Mouse (Mus musculus) 416B (cell line): ENCODE data around the gene Ccdc43.

Experiments used
- DNase-seq: peaks from one replicate; pipeline ENCODE4 v3.0.0; 2011; ENCODE audit warnings: low read depth

The Ccdc43 gene

GRCm38 (mm10) chr11:102665151-102665550 lies 32.4 kb downstream of the Ccdc43 start:
- DNase-seq = no peak

GRCm38 (mm10) chr11:102663416-102663815 lies 34.2 kb downstream of the Ccdc43 start, which contains the start of gene Meioc:
Gene Meioc (plus strand): TSS chr11:102663716.
- DNase-seq = no peak

DNA sequence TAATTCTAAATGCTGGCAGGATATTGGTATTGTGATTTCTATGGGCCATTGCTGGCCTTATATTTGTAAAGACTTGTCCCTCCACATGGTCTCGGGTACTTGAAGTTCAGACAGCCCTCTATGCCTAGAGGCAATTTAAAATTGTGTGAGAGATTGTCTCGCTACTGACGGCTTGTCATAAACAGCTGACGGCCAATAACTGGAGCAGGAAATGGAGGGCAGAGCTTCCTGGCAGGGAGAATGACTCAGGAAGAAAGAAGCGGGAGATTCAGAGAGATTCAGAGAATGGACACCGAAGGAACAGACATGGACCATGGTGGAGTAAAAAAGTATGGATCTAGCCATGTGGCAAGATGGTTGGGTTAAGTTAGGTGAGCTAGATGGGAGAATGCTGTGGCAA lies 40.7 kb downstream of the Ccdc43 start:
- peak; percentile 81 for DNase-seq

DNA sequence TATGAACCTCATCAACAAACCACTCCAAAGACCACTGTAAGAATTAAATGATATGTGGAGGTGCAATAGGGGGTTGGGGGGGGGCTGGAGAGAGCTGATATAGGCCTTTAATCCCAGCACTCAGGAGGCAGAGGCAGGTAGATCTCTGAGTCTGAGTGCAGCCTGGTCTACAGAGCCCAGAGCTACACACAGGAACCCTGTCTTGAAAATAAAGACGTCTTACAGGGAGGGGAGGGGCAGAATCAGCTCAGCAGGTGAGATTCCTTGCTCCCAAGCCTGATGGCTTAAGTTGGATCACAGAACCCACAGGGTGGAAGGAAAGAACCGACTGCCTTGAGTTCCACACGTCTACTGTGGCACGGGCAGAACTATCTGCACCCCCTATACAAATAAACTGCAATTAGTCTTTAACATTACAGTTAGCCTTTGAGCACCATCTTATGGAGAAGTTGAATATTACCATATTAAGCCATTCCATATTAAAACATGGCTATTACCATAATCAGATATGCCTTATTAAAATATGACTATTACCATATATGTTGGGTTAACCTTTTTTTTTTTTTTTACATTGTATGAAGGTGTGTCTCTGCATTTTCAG lies 41.2 kb downstream of the Ccdc43 start:
- DNase-seq = peak; percentile 78

GRCm38 (mm10) chr11:102655888-102656287 lies 41.7 kb downstream of the Ccdc43 start:
- DNase-seq = no peak

- peak; percentile 59 for DNase-seq
Measured at GRCm38 (mm10) chr11:102652844-102653243, 44.7 kb downstream of the Ccdc43 start.

DNA sequence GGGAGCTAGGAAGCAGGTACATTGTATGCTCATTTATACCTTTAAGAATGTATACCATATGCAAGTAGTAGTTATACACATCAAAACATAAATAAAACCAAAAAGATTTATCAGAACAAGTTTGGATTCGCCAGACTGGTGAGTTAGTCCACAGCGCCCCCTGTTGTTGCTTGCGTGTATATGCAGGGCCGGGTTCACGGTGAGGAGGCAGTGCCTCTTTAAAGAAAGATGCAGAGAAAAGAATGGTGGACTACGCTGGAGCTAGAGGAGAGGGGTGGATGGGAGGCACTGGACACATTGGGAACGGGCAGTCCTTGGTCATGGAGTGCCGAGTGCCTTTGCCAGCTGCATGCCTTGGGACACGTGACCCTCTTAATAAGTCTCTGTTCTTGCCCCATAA lies 46.2 kb downstream of the Ccdc43 start:
- DNase-seq = peak; percentile 73

DNA sequence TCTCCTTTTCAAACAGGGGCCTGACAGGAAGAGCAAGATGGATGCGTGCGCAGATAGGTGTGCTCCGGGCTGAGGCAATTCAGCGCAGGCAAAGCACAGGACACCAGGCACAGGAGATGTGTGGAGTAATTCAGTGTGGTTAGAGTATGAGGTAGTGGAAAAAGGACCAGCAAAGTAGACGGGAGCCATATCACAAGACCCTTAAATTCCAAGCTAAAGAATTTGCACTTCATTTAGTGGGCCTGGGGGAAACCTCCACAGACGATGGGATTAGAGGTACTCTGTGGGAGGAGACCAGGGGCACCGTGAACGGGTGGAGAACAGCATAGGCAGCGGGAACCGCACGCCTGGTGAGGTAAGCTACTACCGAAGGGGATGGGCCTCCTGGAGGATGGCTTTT lies 49.7 kb downstream of the Ccdc43 start:
- DNase-seq = no peak

GRCm38 (mm10) chr11:102646226-102646625 lies 51.4 kb downstream of the Ccdc43 start:
- no peak for DNase-seq

- no peak for DNase-seq
Measured at GRCm38 (mm10) chr11:102643891-102644382, 53.6 kb downstream of the Ccdc43 start.

DNA sequence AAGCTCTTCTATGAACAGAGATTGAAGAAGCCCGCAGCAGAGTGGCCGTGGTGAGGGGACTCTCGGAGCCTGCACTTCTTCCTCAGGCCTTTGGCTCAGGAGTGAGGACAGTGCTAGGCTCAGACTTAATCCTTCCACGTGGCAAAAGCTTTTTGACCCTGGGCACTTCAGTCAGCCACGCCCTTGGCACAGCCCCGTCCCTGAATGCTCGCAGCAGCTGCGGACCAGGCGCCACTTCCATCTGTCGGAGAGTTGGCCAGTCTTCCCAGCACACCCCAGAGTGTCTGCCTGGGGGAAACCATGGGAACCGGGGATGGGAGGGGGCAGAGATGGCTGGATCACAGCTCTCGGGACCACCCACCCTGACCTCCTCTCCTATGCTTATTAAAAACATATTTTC lies 60.7 kb downstream of the Ccdc43 start:
- no peak for DNase-seq
